ENCODE assay signal across 10 mouse cellular contexts in genomic region chr2:142608778-142609177, GRCm38 (mm10).
DNase-seq lines count a peak whose midpoint lies in the region; ATAC-seq and TF ChIP-seq lines count a peak whose summit lies in the region.
"Had no signal": no experiment of that assay in that cellular context is flagged by ENCODE, and none has a peak within 500 bp of the region (broad histone marks: within the 10 kb centered on the region; RNA-seq: fewer than 3 reads in every experiment).

No protein-coding gene starts in this region.

- peak; percentile 75 for ATAC-seq in hindbrain, postnatal 0 days
- ATAC-seq in neural tube, embryonic 13.5 days (ENCODE audit: low read depth), result peak; percentile 70
- ATAC-seq in liver, embryonic 12.5 days, result no peak

- peak overlapping the region; percentile 51; the same call in 1 of the 2 replicates for H3K27ac ChIP-seq in hindbrain, postnatal 0 days
- H3K27ac ChIP-seq in neural tube, embryonic 13.5 days (replicated peaks), result peak overlapping the region; percentile 54
- no peak overlapping the region for H3K27ac ChIP-seq in liver, embryonic 12.5 days

- no peaks in the 10 kb centered on the region for H3K36me3 ChIP-seq in hindbrain, postnatal 0 days (ENCODE audit: insufficient read depth, low read length)
- H3K36me3 ChIP-seq in neural tube, embryonic 13.5 days, result no peaks in the 10 kb centered on the region
- H3K36me3 ChIP-seq in liver, embryonic 12.5 days, result no peaks in the 10 kb centered on the region

- H3K4me1 ChIP-seq in hindbrain, postnatal 0 days (ENCODE audit: insufficient read depth, low read length), result peaks cover 6% of the 10 kb centered on the region; the same call in 1 of the 2 replicates
- H3K4me1 ChIP-seq in neural tube, embryonic 13.5 days (replicated peaks), result peaks cover 11% of the 10 kb centered on the region
- no peaks in the 10 kb centered on the region for H3K4me1 ChIP-seq in liver, embryonic 12.5 days

- WGBS in hindbrain, postnatal 0 days, result 59% methylated on average over 17 of the region's 17 CpGs
- WGBS in neural tube, embryonic 13.5 days, result 67% methylated on average over 17 of the region's 17 CpGs
- 85% methylated on average over 17 of the region's 17 CpGs for WGBS in liver, embryonic 12.5 days (ENCODE audit: insufficient replicate concordance)

- no peak overlapping the region for H3K4me3 ChIP-seq in hindbrain, postnatal 0 days (ENCODE audit: low read length)
- H3K4me3 ChIP-seq in neural tube, embryonic 13.5 days, result no peak overlapping the region
- H3K4me3 ChIP-seq in liver, embryonic 12.5 days, result no peak overlapping the region
- H3K4me3 ChIP-seq: erythroblast, embryonic 14.5 days had no signal

- H3K9me3 ChIP-seq in hindbrain, postnatal 0 days (ENCODE audit: low read length), result no peaks in the 10 kb centered on the region
- no peaks in the 10 kb centered on the region for H3K9me3 ChIP-seq in neural tube, embryonic 13.5 days
- H3K9me3 ChIP-seq in liver, embryonic 12.5 days (replicated peaks), result no peaks in the 10 kb centered on the region

- no peak overlapping the region for H3K4me2 ChIP-seq in hindbrain, postnatal 0 days (ENCODE audit: low read depth, low read length)
- no peak overlapping the region for H3K4me2 ChIP-seq in neural tube, embryonic 13.5 days
- H3K4me2 ChIP-seq in liver, embryonic 12.5 days, result no peak overlapping the region

- H3K9ac ChIP-seq in hindbrain, postnatal 0 days (replicated peaks; ENCODE audit: low read length), result no peak overlapping the region
- H3K9ac ChIP-seq in neural tube, embryonic 13.5 days, result no peak overlapping the region
- H3K9ac ChIP-seq in liver, embryonic 12.5 days, result no peak overlapping the region

- peak; percentile 60 to 64 for DNase-seq in right cerebral cortex, postnatal 10 days (ENCODE audit: low spot score in 2 of 2)
- DNase-seq in right cerebral cortex, adult 18-20 months, result no peak
- peak; percentile 71 to 80 for DNase-seq in cerebellum, postnatal 25 days
- DNase-seq in hindbrain, postnatal 0 days (ENCODE audit: low spot score), result peak; percentile 76
- no peak for DNase-seq in thymus, postnatal 0 days (ENCODE audit: low spot score)
- DNase-seq in kidney, postnatal 10 days, result no peak
- DNase-seq: lung, postnatal 10 days had no signal

- TF ChIP-seq CTCF in hindbrain, postnatal 0 days (IDR thresholded peaks at IDR 0.05; ENCODE audit: low read depth), result no peak

- H3K27me3 ChIP-seq in hindbrain, postnatal 0 days (ENCODE audit: insufficient read depth, low read length), result no peaks in the 10 kb centered on the region
- H3K27me3 ChIP-seq in neural tube, embryonic 13.5 days, result no peaks in the 10 kb centered on the region
- no peaks in the 10 kb centered on the region for H3K27me3 ChIP-seq in liver, embryonic 12.5 days (replicated peaks)

Comparison
In these comparisons a context has a peak if more than half of its experiments do, and no peak if none do; other contexts are left out.
1. DNase-seq: peak in right cerebral cortex, postnatal 10 days (2 of 2), cerebellum, postnatal 25 days (2 of 2) and hindbrain, postnatal 0 days (single experiment); none in right cerebral cortex, adult 18-20 months (single experiment), thymus, postnatal 0 days (single experiment) and kidney, postnatal 10 days (single experiment).